Mouse (Mus musculus): Measurements from ENCODE around the gene Arhgap22. TPM values are rescaled to one million over a fixed set of nuclear protein-coding genes. Genes with fewer than 3 reads are reported as not detected.

Gene Arhgap22
- total and polyA plus RNA-seq, 3 experiments: 1.3 to 3.0 (median 1.6) TPM

GRCm38 (mm10) chr14:33352890-33353289 lies 139.1 kb downstream of the Arhgap22 start:
- TF ChIP-seq EP300 (IDR thresholded peaks at IDR 0.05; ENCODE audit: insufficient read depth, low read depth, low read length): no peak
- TF ChIP-seq CTCF (IDR thresholded peaks at IDR 0.05): no peak
- TF ChIP-seq POLR2A (IDR thresholded peaks at IDR 0.05; ENCODE audit: insufficient read depth, low read depth, low read length): no peak
- peaks cover 3% of the 10 kb centered on the region for H3K4me1 ChIP-seq (ENCODE audit: control insufficient read depth, insufficient read depth, low read length)
- H3K27ac ChIP-seq: no peak overlapping the region
- WGBS: 62% methylated on average over 6 of the region's 6 CpGs
- H3K4me3 ChIP-seq: no peak overlapping the region
- intact Hi-C loops (cut with DNase I): no loop called here
- DNase-seq: no peak
- H3K27me3 ChIP-seq (ENCODE audit: control insufficient read depth, insufficient read depth, low read length): no peaks in the 10 kb centered on the region
- no peaks in the 10 kb centered on the region for H3K79me2 ChIP-seq (replicated peaks; ENCODE audit: control insufficient read depth, insufficient read depth, low read length)
- H3K9ac ChIP-seq (ENCODE audit: low read depth, low read length): no peak overlapping the region
- H3K36me3 ChIP-seq (ENCODE audit: control insufficient read depth, insufficient read depth, low read length): no peaks in the 10 kb centered on the region

- intact Hi-C loops (cut with DNase I): no loop called here
- Histone ChIP-seq H3K27ac (no peak overlapping the region), H3K36me3 (ENCODE audit: control insufficient read depth, insufficient read depth, low read length) (no peaks in the 10 kb centered on the region), H3K4me1 (ENCODE audit: control insufficient read depth, insufficient read depth, low read length) (peaks cover 3% of the 10 kb centered on the region), H3K79me2 (replicated peaks; ENCODE audit: control insufficient read depth, insufficient read depth, low read length) (no peaks in the 10 kb centered on the region), H3K27me3 (ENCODE audit: control insufficient read depth, insufficient read depth, low read length) (no peaks in the 10 kb centered on the region), H3K4me3 (no peak overlapping the region), H3K9ac (ENCODE audit: low read depth, low read length) (no peak overlapping the region)
- no peak for DNase-seq
- 82% methylated on average over 5 of the region's 5 CpGs for WGBS
- no peak for TF ChIP-seq EP300 (IDR thresholded peaks at IDR 0.05; ENCODE audit: insufficient read depth, low read depth, low read length)
- no peak for TF ChIP-seq CTCF (IDR thresholded peaks at IDR 0.05)
- no peak for TF ChIP-seq POLR2A (IDR thresholded peaks at IDR 0.05; ENCODE audit: insufficient read depth, low read depth, low read length)
Observed at GRCm38 (mm10) chr14:33355276-33355675, 141.4 kb downstream of the Arhgap22 start.

- TF ChIP-seq EP300 (IDR thresholded peaks at IDR 0.05; ENCODE audit: insufficient read depth, low read depth, low read length) (no peak), POLR2A (IDR thresholded peaks at IDR 0.05; ENCODE audit: insufficient read depth, low read depth, low read length) (no peak), CTCF (IDR thresholded peaks at IDR 0.05) (no peak)
- Histone ChIP-seq H3K27me3 (ENCODE audit: control insufficient read depth, insufficient read depth, low read length) (no peaks in the 10 kb centered on the region), H3K36me3 (ENCODE audit: control insufficient read depth, insufficient read depth, low read length) (no peaks in the 10 kb centered on the region), H3K4me3 (no peak overlapping the region), H3K4me1 (ENCODE audit: control insufficient read depth, insufficient read depth, low read length) (peaks cover under 1% of the 10 kb centered on the region; the same call in 1 of the 2 replicates), H3K27ac (no peak overlapping the region), H3K9ac (ENCODE audit: low read depth, low read length) (no peak overlapping the region), H3K79me2 (replicated peaks; ENCODE audit: control insufficient read depth, insufficient read depth, low read length) (no peaks in the 10 kb centered on the region)
- intact Hi-C loops (cut with DNase I): no loop called here
- 61% methylated on average over 12 of the region's 12 CpGs for WGBS
- no peak for DNase-seq
Observed at GRCm38 (mm10) chr14:33357600-33358368, 144.0 kb downstream of the Arhgap22 start.

- DNase-seq: no peak
- Histone ChIP-seq H3K4me3 (no peak overlapping the region), H3K9ac (ENCODE audit: low read depth, low read length) (no peak overlapping the region), H3K4me1 (ENCODE audit: control insufficient read depth, insufficient read depth, low read length) (no peaks in the 10 kb centered on the region), H3K27me3 (ENCODE audit: control insufficient read depth, insufficient read depth, low read length) (no peaks in the 10 kb centered on the region), H3K79me2 (replicated peaks; ENCODE audit: control insufficient read depth, insufficient read depth, low read length) (no peaks in the 10 kb centered on the region), H3K36me3 (ENCODE audit: control insufficient read depth, insufficient read depth, low read length) (no peaks in the 10 kb centered on the region), H3K27ac (no peak overlapping the region)
- no peak for TF ChIP-seq EP300 (IDR thresholded peaks at IDR 0.05; ENCODE audit: insufficient read depth, low read depth, low read length)
- TF ChIP-seq CTCF (IDR thresholded peaks at IDR 0.05): no peak
- no peak for TF ChIP-seq POLR2A (IDR thresholded peaks at IDR 0.05; ENCODE audit: insufficient read depth, low read depth, low read length)
- intact Hi-C loops (cut with DNase I): no loop called here
- WGBS: 82% methylated on average over 8 of the region's 8 CpGs
Observed at GRCm38 (mm10) chr14:33358891-33359290, 145.1 kb downstream of the Arhgap22 start.

- no peak for DNase-seq
- 41% methylated on average over 4 of the region's 4 CpGs for WGBS
- intact Hi-C loops (cut with DNase I): no loop called here
- no peak overlapping the region for H3K27ac ChIP-seq
- no peak overlapping the region for H3K9ac ChIP-seq (ENCODE audit: low read depth, low read length)
- H3K4me3 ChIP-seq: no peak overlapping the region
- no peaks in the 10 kb centered on the region for H3K4me1 ChIP-seq (ENCODE audit: control insufficient read depth, insufficient read depth, low read length)
- H3K36me3 ChIP-seq (ENCODE audit: control insufficient read depth, insufficient read depth, low read length): no peaks in the 10 kb centered on the region
- H3K27me3 ChIP-seq (ENCODE audit: control insufficient read depth, insufficient read depth, low read length): no peaks in the 10 kb centered on the region
- TF ChIP-seq POLR2A (IDR thresholded peaks at IDR 0.05; ENCODE audit: insufficient read depth, low read depth, low read length) (no peak), EP300 (IDR thresholded peaks at IDR 0.05; ENCODE audit: insufficient read depth, low read depth, low read length) (no peak), CTCF (IDR thresholded peaks at IDR 0.05) (no peak)
- no peaks in the 10 kb centered on the region for H3K79me2 ChIP-seq (replicated peaks; ENCODE audit: control insufficient read depth, insufficient read depth, low read length)
Observed at GRCm38 (mm10) chr14:33361546-33361945, 147.7 kb downstream of the Arhgap22 start.

- Histone ChIP-seq H3K9ac (ENCODE audit: low read depth, low read length) (no peak overlapping the region), H3K4me1 (ENCODE audit: control insufficient read depth, insufficient read depth, low read length) (no peaks in the 10 kb centered on the region), H3K27ac (no peak overlapping the region), H3K27me3 (ENCODE audit: control insufficient read depth, insufficient read depth, low read length) (no peaks in the 10 kb centered on the region), H3K4me3 (no peak overlapping the region), H3K79me2 (replicated peaks; ENCODE audit: control insufficient read depth, insufficient read depth, low read length) (no peaks in the 10 kb centered on the region), H3K36me3 (ENCODE audit: control insufficient read depth, insufficient read depth, low read length) (no peaks in the 10 kb centered on the region)
- 65% methylated on average over 14 of the region's 14 CpGs for WGBS
- TF ChIP-seq CTCF (IDR thresholded peaks at IDR 0.05): no peak
- intact Hi-C loops (cut with DNase I): no loop called here
- no peak for DNase-seq
Observed at GRCm38 (mm10) chr14:33362122-33362521, 148.3 kb downstream of the Arhgap22 start.

Data from heart, adult 2 months (tissue).